Mouse (Mus musculus) hindbrain, embryonic 14.5 days (tissue): ENCODE measurements around the gene Mgmt. TPM values are rescaled to one million over a fixed set of nuclear protein-coding genes. Genes with fewer than 3 reads are reported as not detected.
A peak's percentile ranks its signal among the peaks of the same experiment; 100 is the strongest.

Source experiments
- ATAC-seq: fragments of 200-750 bp; cut with Nextera tagmentation; 2 replicates; pipeline ENCODE4 v1.8.0; 2017; ENCODE audit warnings: moderate number of reproducible peaks, mild to moderate bottlenecking, moderate TSS enrichment, moderate library complexity; ENCODE audit not compliant: low FRiP score
- DNase-seq: peaks from one replicate; pipeline ENCODE4 v3.0.0-alpha.2; 2015; ENCODE audit warnings: low spot score
- H3K27ac ChIP-seq: fragments of 300-500 bp; sonication (generic); 2 replicates; pipeline ENCODE4 v1.5.1; 2014; ENCODE audit warnings: mild to moderate bottlenecking, moderate library complexity
- H3K27me3 ChIP-seq: fragments of 300-500 bp; sonication (generic); 2 replicates; pipeline ENCODE4 v1.6.1; 2014; ENCODE audit warnings: mild to moderate bottlenecking, low read length, mixed read lengths; ENCODE audit not compliant: control insufficient read depth, insufficient read depth
- H3K36me3 ChIP-seq: fragments of 300-500 bp; sonication (generic); replicated peaks from 2 replicates; pipeline ENCODE4 v1.6.1; 2014; ENCODE audit not compliant: control insufficient read depth, insufficient read depth
- H3K4me1 ChIP-seq: fragments of 300-500 bp; sonication (generic); replicated peaks from 2 replicates; pipeline ENCODE4 v1.6.1; 2014; ENCODE audit warnings: antibody characterized with exemption, low read length, mixed read lengths; ENCODE audit not compliant: control insufficient read depth, insufficient read depth
- H3K4me2 ChIP-seq: fragments of 300-500 bp; sonication (generic); replicated peaks from 2 replicates; pipeline ENCODE4 v1.6.1; 2014; ENCODE audit warnings: mild to moderate bottlenecking, moderate library complexity
- H3K4me3 ChIP-seq: fragments of 300-500 bp; sonication (generic); replicated peaks from 2 replicates; pipeline ENCODE4 v1.5.1; 2014; ENCODE audit warnings: mild to moderate bottlenecking, low read length
- H3K9ac ChIP-seq: fragments of 300-500 bp; sonication (generic); 2 replicates; pipeline ENCODE4 v1.6.1; 2014
- H3K9me3 ChIP-seq: fragments of 300-500 bp; sonication (generic); 2 replicates; pipeline ENCODE4 v1.6.1; 2016; ENCODE audit warnings: low read length; ENCODE audit not compliant: control insufficient read depth
- WGBS: fragments of 180-500 bp; shearing (Covaris S2); extraction: QIAGEN DNeasy Blood & Tissue Kit; methylation state at CpG from one replicate; pipeline ENCODE4 v1.1.7; 2014; 5-methylcytosine and 5-hydroxymethylcytosine counted together
- polyA plus RNA-seq: library from polyadenylated mRNA; unstranded; fragments of >200 nt; fragmentation: Nextera tagmentation; extraction: Ambion mirVana; gene quantifications from 2 replicates; pipeline ENCODE4 v1.2.1, GENCODE M21; 2014

The Mgmt gene
- polyA plus RNA-seq, result 1.5 and 1.8 TPM in 2 replicates

- Histone ChIP-seq H3K27ac (peak within 1 kb of the TSS; percentile 43; the same call in 1 of the 2 replicates), H3K4me2 (peak within 1 kb of the TSS; percentile 65), H3K9ac (peak within 1 kb of the TSS; percentile 55), H3K4me3 (peak within 1 kb of the TSS; percentile 25), H3K27me3 (no peaks in the 10 kb centered on the region), H3K4me1 (0 out of 2 replicates have a peak, but pooled peaks cover 6% of the 10 kb centered on the region), H3K36me3 (no peaks in the 10 kb centered on the region), H3K9me3 (no peaks in the 10 kb centered on the region)
- 14% methylated on average over 33 of the region's 33 CpGs for WGBS
- DNase-seq (peak; percentile 71), ATAC-seq (peak; percentile 95)
Measured at GRCm38 (mm10) chr7:136894106-136894986, at the start of gene Mgmt. Gene Mgmt (plus strand): TSS chr7:136894614.

- no peak overlapping the region for H3K9ac ChIP-seq
- no peaks in the 10 kb centered on the region for H3K27me3 ChIP-seq
- H3K36me3 ChIP-seq, result no peaks in the 10 kb centered on the region
- no peak overlapping the region for H3K4me2 ChIP-seq
- H3K27ac ChIP-seq, result peak overlapping the region; percentile 47; the same call in 1 of the 2 replicates
- 43% methylated on average over 5 of the region's 5 CpGs for WGBS
- no peaks in the 10 kb centered on the region for H3K9me3 ChIP-seq
- no peak overlapping the region for H3K4me3 ChIP-seq
- DNase-seq, result no peak
- H3K4me1 ChIP-seq, result peaks cover 25% of the 10 kb centered on the region
- no peak for ATAC-seq
Measured at GRCm38 (mm10) chr7:136844835-136845234, 49.6 kb upstream of the Mgmt start.

GRCm38 (mm10) chr7:136845321-136845720, 49.1 kb upstream of the Mgmt start:
- H3K27me3 ChIP-seq, result no peaks in the 10 kb centered on the region
- peaks cover 25% of the 10 kb centered on the region for H3K4me1 ChIP-seq
- H3K9ac ChIP-seq, result no peak overlapping the region
- 30% methylated on average over 9 of the region's 9 CpGs for WGBS
- H3K27ac ChIP-seq, result peak overlapping the region; percentile 12; the same call in 1 of the 2 replicates
- ATAC-seq (no peak), DNase-seq (no peak)
- H3K9me3 ChIP-seq, result no peaks in the 10 kb centered on the region
- no peaks in the 10 kb centered on the region for H3K36me3 ChIP-seq
- H3K4me3 ChIP-seq, result no peak overlapping the region
- H3K4me2 ChIP-seq, result no peak overlapping the region

- ATAC-seq, result no peak
- H3K27ac ChIP-seq, result 0 out of 2 replicates have a peak overlapping the region, but pooled peaks have one; percentile 12
Measured at GRCm38 (mm10) chr7:136846086-136846620, 48.3 kb upstream of the Mgmt start.

GRCm38 (mm10) chr7:136847601-136848000, 46.8 kb upstream of the Mgmt start:
- no peak overlapping the region for H3K9ac ChIP-seq
- DNase-seq (no peak), ATAC-seq (no peak)
- H3K36me3 ChIP-seq, result no peaks in the 10 kb centered on the region
- no peak overlapping the region for H3K27ac ChIP-seq
- H3K4me3 ChIP-seq, result no peak overlapping the region
- H3K4me1 ChIP-seq, result peaks cover 25% of the 10 kb centered on the region
- WGBS, result 90% methylated on average over 6 of the region's 6 CpGs
- H3K4me2 ChIP-seq, result no peak overlapping the region
- no peaks in the 10 kb centered on the region for H3K27me3 ChIP-seq
- no peaks in the 10 kb centered on the region for H3K9me3 ChIP-seq

More at GRCm38 (mm10) chr7:136846086-136846620, 48.3 kb upstream of the Mgmt start:
- no peak overlapping the region for H3K4me2 ChIP-seq
- H3K9ac ChIP-seq, result no peak overlapping the region
- H3K27me3 ChIP-seq, result no peaks in the 10 kb centered on the region
- no peak overlapping the region for H3K4me3 ChIP-seq
- DNase-seq, result no peak
- H3K9me3 ChIP-seq, result no peaks in the 10 kb centered on the region
- H3K36me3 ChIP-seq, result no peaks in the 10 kb centered on the region
- H3K4me1 ChIP-seq, result peaks cover 25% of the 10 kb centered on the region
- WGBS, result 37% methylated on average over 10 of the region's 10 CpGs

GRCm38 (mm10) chr7:136848761-136849160, 45.7 kb upstream of the Mgmt start:
- H3K9ac ChIP-seq, result no peak overlapping the region
- no peaks in the 10 kb centered on the region for H3K27me3 ChIP-seq
- peaks cover 19% of the 10 kb centered on the region for H3K4me1 ChIP-seq
- H3K9me3 ChIP-seq, result no peaks in the 10 kb centered on the region
- no peak for DNase-seq
- H3K4me2 ChIP-seq, result no peak overlapping the region
- ATAC-seq, result no peak
- no peak overlapping the region for H3K4me3 ChIP-seq
- 79% methylated on average over 8 of the region's 8 CpGs for WGBS
- no peaks in the 10 kb centered on the region for H3K36me3 ChIP-seq
- no peak overlapping the region for H3K27ac ChIP-seq

GRCm38 (mm10) chr7:136849811-136850210, 44.6 kb upstream of the Mgmt start:
- H3K4me3 ChIP-seq, result no peak overlapping the region
- H3K27me3 ChIP-seq, result no peaks in the 10 kb centered on the region
- DNase-seq (no peak), ATAC-seq (no peak)
- 96% methylated on average over 3 of the region's 3 CpGs for WGBS
- no peak overlapping the region for H3K9ac ChIP-seq
- H3K4me1 ChIP-seq, result peaks cover 12% of the 10 kb centered on the region
- H3K4me2 ChIP-seq, result no peak overlapping the region
- no peaks in the 10 kb centered on the region for H3K36me3 ChIP-seq
- H3K27ac ChIP-seq, result no peak overlapping the region
- no peaks in the 10 kb centered on the region for H3K9me3 ChIP-seq

GRCm38 (mm10) chr7:136850339-136850738, 44.1 kb upstream of the Mgmt start:
- peaks cover 7% of the 10 kb centered on the region for H3K4me1 ChIP-seq
- ATAC-seq, result no peak
- no peak overlapping the region for H3K27ac ChIP-seq
- H3K4me3 ChIP-seq, result no peak overlapping the region
- 76% methylated on average over 5 of the region's 5 CpGs for WGBS
- H3K4me2 ChIP-seq, result no peak overlapping the region
- H3K9me3 ChIP-seq, result no peaks in the 10 kb centered on the region
- H3K36me3 ChIP-seq, result no peaks in the 10 kb centered on the region
- no peak overlapping the region for H3K9ac ChIP-seq
- no peaks in the 10 kb centered on the region for H3K27me3 ChIP-seq
- DNase-seq, result no peak

GRCm38 (mm10) chr7:136851946-136852345, 42.5 kb upstream of the Mgmt start:
- DNase-seq (no peak), ATAC-seq (no peak)
- Histone ChIP-seq H3K9me3 (no peaks in the 10 kb centered on the region), H3K36me3 (no peaks in the 10 kb centered on the region), H3K4me3 (no peak overlapping the region), H3K27ac (no peak overlapping the region), H3K4me2 (no peak overlapping the region), H3K27me3 (no peaks in the 10 kb centered on the region), H3K4me1 (no peaks in the 10 kb centered on the region), H3K9ac (no peak overlapping the region)
- WGBS, result 81% methylated on average over 8 of the region's 8 CpGs
